Mouse (Mus musculus): ENCODE measurements around the gene Clec2g.
"Not testable (repeated sequence)": the region's sequence is repeated elsewhere in the genome, so short reads cannot be mapped to it uniquely, and the experiment has no call there.

Clec2g gene

DNA sequence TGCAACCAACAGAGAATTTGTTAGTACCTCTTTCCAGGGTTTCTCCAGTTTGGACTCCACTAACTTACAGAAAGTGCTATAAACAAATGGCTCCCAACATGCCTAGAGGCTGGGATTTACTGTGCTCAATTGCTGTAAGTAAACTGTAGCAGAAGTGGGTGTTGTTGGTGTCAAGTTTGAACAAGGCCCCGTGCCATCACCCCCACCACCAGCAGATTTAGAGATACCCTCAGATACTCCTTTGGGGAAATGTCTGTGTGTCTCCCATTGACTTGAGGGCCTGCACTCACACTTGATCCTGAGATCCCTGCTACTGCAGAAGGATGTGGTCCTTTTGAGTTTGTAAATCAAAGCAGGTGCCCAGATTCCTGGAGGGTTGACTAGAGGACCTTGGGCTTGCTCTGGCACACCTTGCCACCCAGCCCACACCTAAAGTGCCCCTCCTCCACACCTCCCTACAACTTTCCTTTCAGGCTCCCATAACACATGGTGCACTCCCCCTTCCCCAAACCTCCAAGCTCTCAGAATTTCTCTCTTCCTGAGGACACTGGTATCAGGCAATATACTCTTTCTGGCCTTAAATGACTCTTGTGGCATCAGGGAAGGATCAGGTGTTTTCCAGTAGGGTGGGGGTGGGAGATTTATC, 37.3 kb downstream of the Clec2g start:
- no peak for DNase-seq (ENCODE audit: low read depth, low spot score)

DNA sequence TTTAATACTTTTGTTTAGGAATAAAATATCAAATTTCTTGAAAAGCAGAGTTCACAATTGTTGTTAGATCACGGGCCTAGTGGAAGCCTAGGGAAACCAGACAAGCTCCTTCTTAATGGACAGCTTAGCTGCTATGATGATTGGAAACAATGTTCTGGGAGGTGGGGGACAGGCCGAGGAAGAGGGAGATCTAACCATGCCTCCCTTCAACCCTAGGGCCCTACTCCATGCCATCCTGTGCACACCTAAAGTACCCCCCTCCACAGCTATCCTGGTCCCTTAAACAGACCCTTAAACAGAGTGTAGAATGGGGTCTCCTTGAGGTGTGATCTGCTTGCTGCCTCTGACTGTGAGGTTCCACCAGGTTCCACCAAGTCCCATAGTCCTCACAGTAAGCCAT, 38.0 kb downstream of the Clec2g start:
- no peak for DNase-seq (ENCODE audit: low read depth, low spot score)

DNA sequence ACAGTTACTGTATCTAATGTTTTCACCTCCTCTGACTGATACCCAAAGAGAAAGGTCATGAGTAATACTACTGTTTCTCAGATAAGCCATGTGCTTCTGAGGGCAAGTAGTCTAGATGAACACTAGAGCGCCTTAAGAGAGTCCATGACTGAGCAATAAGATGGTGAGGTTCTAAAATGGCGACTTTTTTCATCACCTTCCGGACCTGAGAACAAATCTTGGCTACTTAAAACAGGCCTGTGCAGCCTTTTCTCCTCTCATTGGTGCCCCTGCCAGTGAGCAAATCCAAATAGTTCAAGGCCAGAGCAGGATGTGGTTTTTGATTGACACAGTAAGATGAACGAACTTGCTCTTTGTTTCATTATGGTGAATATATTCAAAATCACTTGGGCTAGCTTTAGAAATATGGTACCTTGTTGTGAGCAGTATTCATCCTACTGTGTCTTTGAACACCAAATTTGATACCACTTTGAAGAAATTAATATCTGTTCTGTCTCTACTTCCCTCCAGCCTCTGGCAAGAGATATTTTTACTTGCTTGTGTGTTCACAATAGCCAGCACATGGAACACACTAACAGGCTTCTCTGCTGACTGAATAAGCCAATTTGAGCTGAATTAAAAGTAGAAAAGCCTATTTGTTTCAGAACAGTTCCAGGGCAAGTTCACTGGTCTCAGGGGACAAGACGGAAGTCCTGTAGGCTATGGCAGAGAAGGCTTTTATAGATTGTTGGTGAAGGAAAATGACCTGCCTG, 38.7 kb downstream of the Clec2g start:
- no peak for DNase-seq (ENCODE audit: low read depth, low spot score)

DNA sequence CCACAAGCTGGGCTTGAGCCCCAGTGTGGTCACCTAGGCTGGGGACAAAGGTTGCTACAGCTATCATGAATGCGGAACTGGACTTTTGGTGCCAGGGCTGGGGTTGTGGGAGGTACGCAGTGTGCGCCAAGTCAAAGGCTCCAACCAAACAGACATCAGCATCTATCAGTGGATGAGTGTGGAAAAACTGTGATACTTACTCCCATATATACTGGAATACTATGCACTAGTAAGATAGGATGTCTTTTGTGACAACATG, 39.2 kb downstream of the Clec2g start:
- no peak for DNase-seq (ENCODE audit: low read depth, low spot score)

DNA sequence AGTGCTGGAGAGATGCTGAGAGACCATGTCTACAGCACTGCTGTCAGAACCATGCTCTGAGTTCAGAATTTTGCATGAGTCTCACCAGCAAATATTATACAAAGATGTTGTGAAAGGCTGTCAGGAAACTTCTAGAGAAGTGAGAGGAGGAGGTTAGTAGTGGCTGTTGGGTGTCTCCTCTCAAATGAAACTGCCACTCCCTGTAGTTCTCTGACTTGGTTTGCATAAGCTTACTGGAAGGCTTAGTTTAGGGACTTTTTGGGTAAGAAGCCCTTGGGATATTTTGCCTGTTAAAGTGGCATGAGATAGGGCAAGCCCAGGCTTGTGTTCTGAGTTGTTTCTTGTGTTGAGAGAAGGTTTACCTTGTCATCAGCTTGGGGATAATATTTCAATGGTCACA, 40.7 kb downstream of the Clec2g start:
- not testable (repeated sequence) for DNase-seq (ENCODE audit: low read depth, low spot score)

DNA sequence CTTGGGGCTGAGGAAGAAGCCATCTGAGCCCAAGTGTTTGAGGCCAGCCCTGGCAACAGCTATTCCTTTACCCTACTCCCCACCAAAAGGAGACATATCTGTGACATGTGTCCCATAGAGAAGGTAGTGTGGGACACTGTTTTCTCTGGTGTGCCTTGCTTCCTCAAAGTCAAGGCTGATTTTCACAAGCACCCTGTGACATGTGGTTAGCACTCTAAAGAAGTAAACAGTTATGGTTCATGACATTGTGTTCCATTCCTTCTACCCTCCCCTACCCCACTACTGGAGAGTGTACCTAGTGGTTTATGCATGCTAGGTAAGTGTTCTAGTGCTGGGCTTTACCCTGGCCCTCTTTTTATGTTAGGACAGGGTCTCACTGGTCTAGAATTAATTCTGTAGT, 42.0 kb downstream of the Clec2g start:
- no peak for DNase-seq (ENCODE audit: low read depth, low spot score)

DNA sequence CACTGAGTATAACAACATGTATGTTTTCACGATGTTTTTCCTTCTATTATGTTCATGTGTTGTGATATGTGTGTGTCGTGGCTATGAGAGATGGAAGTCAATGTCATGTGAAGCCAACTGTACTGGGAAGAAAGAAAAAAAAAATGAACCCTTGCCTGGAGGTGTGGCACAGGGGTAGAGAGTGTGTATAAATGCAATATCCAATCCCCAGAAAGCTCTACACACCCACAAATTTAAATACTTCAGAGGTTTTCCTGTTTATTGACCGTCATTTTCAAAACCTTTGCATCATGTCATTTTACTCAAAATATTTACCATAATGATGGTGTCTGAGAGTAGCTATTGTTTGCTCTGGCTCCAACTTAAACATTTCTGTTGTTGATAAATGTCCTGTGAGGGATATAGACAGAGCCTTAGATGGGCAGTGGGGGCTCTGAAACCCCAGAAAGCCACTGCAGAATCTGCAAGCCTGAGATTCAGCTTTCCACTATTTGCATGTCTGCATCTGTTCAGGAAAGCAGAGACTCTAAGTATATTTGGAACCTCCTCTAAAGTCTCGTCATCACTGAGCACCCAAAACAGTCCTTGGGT, 47.9 kb downstream of the Clec2g start:
- not testable (repeated sequence) for DNase-seq (ENCODE audit: low read depth, low spot score)

DNA sequence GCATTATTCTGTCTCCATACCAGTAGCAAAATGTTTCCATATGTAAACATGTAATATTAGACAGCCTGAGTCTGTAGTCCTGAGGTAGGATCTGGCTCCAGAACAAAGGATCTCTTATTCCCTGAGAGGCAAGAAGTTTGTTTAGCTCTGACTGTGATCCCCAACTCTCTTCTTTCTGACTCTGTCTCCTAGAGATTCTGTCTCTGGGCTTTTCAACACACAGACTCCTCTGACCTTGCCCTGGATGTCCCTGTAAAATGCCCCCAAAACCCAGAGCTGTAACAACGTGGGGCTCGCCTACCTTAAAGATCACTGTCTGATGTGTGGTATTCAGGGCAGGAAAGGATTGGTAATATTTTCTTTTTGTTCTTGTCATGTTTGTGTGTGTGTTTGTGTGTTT, 58.2 kb downstream of the Clec2g start:
- no peak for DNase-seq (ENCODE audit: low read depth, low spot score)

DNA sequence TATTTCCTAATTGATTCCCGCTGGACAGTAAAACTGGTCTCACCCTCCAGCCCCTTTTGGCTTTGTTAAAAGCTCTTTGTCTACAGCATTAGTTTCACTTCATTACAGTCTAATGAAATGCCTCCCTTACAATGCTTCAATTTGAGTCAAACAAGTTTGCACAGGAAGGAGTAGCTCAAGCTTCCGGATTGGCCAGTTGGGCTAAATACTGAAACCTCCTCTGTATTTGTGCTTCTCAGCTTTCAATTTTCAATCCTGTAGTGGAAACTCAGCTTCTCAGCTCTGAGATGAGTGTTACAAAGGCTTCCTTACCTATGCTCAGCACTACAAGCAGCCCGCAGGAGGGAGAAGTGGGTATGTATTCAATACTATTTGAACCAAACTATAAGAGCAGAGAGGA, 58.6 kb downstream of the Clec2g start:
- no peak for DNase-seq (ENCODE audit: low read depth, low spot score)

DNA sequence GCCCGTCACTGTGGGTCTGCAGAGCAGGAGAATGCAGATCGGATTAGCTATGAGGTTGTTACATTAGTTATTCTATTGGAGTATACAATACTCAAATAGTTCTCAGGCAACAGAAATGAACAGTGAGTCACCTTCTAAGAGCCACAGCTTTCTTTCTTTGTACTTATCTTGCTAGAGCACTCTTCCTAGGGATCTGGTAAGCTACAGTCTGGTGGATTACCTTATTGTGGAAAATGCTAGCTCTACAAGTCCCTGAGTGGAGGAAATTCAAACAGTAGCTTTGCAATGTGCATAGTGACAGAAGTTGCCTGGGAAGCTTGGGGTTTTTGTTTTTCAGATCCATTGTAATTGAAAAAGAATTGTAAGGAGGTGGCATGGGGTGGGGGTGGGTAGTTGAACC, 59.0 kb downstream of the Clec2g start:
- no peak for DNase-seq (ENCODE audit: low read depth, low spot score)

DNA sequence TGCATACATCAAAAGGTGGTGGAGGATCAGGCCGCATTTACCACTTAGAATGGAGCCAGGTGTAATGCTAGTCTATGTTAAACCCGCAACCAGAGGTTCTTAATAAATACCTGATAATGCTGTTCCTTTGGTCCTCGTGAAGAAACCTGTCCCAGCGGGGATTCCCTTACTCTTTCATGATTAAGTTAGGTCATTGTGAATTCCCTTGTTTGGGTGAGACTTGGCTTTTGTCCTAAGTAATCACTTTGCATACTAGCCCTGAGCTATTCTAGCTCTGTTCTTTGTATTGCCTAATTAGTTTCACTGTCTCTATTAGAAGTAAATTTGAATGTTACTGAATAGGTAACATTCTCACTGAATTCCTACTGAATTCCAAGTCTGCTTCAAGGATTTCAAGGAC, 60.2 kb downstream of the Clec2g start:
- no peak for DNase-seq (ENCODE audit: low read depth, low spot score)

DNA sequence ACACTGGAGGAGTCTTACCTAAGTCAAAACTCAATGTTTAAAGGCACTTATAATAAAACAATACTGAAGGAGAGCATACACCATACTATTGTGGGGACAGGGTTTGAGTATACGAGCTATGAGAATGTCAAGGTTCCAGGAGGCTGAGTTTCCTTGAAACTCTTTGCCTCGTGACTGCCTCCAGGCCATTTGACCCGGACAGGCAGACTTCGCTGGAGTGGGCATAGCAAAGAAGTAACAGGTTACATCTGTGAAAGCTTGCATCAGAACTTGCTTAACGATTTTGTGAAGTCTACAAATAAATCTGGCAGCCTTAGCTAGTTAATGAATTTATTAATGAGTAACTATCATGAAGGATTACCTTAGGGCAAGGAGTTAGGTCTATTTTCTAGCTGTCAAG, 60.6 kb downstream of the Clec2g start:
- no peak for DNase-seq (ENCODE audit: low read depth, low spot score)

DNA sequence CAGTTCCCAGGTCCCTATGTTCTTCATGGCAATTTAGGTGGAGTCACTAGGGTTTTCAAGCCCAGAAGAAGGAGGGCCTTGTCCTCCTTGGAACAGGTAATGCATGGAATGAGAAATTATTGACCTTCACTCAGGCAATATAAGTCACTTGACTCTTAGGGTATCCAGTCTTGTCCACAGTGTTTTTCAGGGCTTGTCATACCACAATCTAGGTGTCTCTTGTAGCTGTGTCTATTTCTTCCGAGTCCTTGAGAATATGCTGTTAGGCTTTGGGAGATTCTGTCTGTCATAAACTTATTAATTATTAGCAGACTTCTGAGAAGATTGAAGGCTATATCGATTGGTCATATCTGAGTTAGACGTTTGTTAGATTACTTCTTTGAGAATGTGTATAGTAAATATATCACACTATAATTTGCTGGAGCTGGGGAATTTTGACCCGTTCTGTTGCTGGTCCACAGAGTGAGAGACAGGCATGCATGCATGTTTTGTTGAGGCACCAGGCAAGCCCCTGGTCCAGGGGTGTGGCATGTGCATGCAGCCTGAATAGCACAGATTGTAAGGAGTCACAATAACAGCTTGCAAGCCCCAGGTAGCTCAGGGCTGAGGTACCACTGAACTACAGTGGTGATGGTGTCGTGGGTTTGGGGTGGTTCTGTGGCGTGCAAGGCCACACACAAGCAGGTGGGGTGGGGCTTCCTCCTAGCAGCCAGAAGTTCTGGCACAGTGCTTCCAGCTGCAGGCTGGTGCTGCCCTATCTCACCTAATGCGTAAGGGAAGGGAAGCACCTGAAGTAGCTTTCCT, 61.3 kb downstream of the Clec2g start:
- no peak for DNase-seq (ENCODE audit: low read depth, low spot score)

DNA sequence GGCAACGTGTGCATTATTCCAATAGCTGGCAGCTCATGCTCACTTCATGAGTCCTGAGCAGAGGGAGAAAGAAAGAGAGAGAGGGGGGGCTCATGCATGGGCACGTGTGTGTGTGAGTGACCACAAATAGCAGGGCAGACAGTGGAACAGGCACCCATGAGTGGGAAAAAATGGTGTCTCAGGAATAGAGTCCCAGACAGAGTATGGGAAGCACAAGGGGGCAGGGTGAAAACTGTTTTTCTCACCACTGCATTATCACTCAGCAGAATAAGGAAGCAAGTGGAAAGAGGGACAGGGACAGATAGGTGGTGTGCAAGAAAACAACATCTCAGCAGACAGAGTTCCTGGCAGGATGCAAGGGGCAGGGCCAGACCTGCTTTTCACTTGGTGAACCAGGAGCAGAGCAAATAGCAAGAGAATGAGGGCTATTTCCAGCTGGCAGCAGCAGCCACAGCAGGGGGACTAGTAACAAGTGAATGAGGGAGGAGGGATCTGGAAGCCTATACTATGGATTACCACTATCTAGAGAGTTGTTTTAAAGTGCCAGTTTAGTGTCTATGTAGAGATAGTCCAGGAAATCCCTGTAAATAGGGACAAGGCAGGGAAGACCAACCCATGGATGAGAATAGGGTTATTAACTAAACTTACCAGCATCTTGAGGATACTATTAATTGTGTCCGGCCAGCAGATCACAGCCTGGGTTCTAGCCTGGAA, 62.0 kb downstream of the Clec2g start:
- DNase-seq (ENCODE audit: low read depth, low spot score): no peak

DNA sequence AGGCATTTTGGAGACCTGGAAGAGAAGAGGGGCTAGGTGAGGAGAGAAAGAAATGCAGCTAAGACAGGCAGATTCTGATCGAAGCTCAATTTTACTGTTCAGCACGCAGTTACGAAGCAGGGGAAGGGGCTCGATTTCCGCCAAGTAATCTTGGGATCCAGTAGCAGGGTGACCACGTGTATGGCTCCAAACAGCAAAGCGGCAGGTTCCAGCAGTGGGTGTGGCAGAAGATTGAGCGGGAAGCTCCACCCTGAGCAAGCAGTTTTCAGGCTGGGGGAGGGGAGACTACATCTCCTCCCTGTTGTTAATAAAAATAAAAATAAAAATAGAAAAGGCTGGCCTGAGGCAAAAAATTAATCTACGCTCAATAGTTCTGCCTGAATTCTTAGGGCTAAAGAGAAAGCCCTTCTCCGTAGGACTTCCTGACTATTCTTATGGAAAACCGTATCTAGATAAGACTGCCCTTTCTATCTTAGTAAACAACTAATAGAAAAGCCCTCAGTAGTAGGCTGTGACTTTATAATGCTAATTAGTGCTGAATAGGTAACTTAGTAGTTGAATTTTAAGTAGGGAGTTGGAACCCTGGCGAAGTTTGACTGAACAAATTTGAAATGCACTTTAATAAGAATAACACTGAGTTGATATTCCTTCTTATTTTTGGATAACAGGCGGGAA, 62.7 kb downstream of the Clec2g start:
- no peak for DNase-seq (ENCODE audit: low read depth, low spot score)

DNA sequence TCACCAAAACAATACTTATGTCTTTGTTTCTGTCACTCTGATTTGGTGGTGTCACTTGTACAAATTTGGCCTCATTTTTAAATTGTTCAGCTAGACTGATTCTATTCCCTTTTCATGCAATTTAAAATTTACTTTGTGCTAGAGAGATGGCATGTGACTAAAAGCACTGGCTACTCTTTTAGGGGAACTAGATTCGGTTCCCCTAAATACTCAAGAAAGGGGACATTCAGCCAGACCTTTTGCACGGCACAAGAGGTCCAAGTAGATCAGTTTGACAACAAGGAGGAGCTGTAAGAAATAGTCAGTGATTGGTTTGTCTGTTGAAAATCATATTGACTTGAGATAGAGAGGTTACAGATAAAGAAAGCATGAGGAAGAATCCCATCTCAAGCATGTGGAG, 67.2 kb downstream of the Clec2g start:
- DNase-seq (ENCODE audit: low read depth, low spot score): no peak

DNA sequence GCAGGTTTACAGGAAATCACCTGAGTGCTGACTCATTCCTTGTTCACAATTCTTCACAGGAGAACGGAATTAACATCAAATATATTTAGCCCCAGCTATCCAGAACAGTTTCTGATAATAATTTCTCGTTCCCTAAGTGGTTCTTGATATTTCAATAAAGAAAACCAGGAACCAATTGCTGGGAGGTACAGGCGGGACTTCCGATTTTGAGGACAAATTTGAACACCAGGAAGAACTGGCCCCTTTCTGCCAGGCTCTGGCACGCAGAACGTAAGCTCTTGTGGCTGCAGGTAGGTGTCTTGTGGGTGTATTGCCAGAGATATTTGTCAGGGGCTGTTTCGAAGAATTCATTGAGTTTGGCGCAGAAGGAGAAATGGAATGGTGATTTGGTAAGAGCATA, 74.4 kb downstream of the Clec2g start:
- DNase-seq (ENCODE audit: low read depth, low spot score): no peak

DNA sequence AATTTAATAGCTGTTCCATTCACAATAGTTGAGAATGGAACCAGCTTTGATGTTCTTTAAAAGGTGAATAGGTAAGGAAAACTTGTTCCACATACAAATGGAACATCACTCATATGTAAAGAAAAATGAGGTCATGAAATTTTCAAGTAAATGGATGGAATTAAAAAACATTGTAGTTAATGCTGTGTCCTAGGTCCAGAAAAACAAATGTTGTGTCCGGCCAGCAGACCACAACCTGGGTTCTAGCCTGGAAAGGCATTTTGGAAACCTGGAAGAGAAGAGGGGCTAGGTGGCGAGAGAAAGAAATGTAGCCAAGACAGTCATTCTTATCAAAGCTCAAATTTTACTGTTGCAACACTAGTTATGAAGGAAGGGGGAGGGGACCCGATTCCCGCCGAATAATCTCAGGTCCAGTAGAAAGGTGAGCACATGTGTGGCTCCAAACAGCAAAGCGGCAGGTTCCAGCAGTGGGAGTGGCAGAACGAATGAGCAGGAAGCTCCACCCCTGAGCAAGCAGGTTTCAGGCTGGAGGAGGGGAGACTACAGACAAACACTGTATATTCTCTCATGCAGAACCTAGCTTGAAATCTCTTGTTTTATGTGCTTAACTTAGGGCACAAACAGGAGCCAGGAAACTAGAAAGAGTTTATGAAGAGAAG, 75.8 kb downstream of the Clec2g start:
- not testable (repeated sequence) for DNase-seq (ENCODE audit: low read depth, low spot score)

DNA sequence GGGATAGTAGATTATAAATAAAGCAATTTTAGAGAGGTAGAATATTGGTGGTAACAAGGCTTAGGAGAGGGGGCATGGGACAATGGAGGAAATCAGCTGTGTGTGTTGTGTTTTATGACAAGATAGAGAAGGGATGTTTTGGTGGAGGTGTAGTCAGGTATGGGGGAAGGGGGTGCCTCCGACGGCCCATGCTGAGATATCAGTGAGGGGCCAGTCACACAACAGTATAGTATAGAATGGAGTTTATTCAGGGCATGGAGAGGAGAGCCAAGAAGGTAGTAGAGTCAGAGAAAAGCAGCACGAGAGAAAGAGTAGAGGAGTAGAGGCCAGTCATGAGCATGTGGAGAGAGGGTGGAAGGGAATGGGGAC, 76.3 kb downstream of the Clec2g start:
- DNase-seq (ENCODE audit: low read depth, low spot score): no peak

DNA sequence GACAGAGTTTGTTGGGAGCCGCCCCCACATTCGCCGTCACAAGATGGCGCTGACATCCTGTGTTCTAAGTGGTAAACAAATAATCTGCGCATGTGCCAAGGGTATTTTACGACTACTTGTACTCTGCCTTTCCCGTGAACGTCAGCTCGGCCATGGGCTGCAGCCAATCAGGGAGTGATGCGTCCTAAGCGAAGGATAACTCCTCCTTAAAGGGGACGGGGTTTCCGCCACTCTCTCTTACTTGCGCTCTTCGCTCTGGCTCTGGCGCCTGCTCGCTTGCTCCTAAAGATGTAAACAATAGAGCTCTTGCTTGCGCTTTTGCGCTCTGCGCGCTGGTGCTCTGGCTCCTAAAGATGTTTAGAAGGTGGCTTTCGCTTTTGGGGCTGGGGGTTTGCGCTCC, 77.8 kb downstream of the Clec2g start:
- not testable (repeated sequence) for DNase-seq (ENCODE audit: low read depth, low spot score)

DNA sequence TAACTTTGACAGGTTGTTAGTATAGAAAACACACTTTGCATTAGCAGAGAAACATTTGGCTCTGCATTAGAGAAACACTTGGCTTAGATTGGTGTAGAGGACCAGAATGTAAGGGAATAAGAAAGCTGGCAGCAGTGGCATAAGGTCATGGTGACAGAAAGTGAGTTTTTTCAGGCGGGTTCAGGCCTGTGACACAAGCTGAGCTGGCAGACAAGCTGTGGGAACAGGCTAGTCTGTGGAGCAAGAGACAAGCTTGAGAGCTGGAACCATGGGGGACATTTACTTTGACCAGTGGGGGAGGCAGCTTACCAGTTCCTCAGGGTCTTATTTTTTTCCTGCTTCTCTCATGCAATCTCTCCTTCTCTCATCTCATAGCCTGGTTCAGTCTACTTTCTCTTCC, 78.8 kb downstream of the Clec2g start:
- no peak for DNase-seq (ENCODE audit: low read depth, low spot score)

All from c-Kit-negative CD71-positive TER-119-positive erythroid progenitor cells, embryonic 14.5 days (primary cell).